Mouse (Mus musculus): ENCODE data around the gene Efl1.
A peak's percentile ranks its signal among the peaks of the same experiment; 100 is the strongest.

Efl1 gene

DNA sequence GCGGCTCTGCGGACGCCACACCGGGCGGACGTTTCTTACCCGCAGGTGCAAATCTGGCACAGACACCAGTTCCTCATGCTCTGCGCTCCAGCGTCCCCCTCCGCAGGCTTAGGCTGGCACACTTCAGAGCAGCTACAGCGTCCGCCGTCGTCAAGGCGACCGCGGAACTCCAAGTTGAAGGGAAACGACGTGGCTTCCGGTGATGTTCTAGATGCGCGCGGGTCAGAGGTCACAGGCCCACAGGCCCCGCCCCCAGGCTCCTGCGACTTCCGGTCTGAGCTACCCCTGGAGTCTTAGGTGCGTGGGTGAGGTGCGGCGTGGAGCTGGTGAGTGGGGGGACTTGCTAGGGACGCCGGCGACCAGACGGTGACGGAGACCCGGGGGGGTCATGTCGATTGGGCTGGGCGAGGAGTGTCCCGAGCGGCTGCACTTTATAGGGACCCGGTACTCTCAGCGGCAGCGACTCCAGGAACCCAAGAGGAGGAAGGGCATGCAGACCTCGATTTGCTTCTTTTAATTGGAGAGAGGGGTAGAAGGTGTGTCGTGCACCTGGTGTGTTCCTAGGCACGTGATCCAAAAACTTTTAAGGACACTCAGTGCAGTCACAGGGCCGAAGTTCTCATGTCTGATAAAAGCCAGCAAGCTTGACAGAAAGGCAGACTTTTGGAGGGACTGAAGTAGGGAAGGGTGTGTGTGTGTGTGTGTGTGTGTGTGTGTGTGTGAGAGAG lies at the start of gene Efl1, which contains the start of gene Saxo2:
Gene Efl1, plus strand, starts transcription at position 262 of the 728 bp plus-strand sequence.
Gene Saxo2, minus strand, starts transcription at position 176 of the 728 bp plus-strand sequence.
- peak; percentile 73 for DNase-seq (ENCODE audit: low read depth)

DNA sequence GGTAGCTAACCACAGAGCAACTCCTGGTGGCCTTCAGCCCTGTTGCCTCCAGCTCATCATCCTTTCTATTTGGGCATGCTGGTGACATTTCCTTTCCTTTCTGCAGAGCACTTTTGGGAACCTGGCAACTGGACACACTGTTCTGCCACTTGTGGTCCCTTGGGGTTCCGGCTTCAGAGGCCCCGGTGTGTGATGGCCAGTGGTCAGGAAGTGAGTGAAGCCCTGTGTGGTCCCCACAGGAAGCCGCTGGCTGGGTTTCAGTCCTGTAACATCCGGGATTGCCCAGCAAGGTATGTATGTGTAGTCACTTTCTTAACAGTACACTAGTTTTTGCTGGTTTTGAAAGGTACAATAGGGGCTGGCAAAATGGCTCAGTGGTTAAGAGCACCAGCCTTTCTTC lies 46.4 kb upstream of the Efl1 start:
- DNase-seq (ENCODE audit: low read depth): no peak

DNA sequence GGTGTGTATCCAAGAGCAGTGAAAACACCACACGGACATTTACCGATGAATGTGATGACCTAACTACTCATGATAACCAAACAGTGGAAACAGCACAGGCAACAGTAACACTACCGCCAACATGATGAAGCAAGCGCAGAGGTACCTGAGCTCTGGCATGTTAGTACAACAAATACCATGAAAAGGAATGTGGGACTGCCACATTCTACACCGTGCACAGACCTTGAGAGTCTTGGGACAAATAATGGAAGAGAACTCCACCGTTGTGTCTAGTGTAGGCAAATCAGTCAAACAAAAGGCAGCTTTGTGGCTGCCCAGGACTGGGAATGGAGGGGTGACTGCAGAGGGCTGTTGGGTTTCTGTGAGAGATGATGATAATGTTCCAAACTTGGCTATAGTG lies 43.0 kb upstream of the Efl1 start:
- no peak for DNase-seq (ENCODE audit: low read depth)

DNA sequence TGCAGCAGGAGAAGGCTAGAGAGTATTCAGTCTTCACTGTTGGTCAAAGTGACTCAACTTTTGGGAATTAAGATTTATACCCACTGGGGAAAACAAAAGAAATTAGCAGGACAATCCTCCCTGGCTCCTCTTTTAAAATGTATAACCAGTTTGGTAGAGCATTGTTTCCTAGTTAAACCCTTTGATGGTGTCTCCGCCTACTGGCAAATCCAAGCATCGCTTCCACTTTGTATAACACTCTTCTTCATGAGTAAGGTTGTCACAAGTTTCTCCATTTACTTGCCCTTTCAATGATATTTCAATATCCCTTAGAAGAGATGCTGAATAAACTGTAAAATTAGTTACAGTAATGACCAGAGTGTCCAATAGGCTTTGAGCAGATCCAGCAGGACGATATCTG lies 38.8 kb upstream of the Efl1 start:
- DNase-seq (ENCODE audit: low read depth): no peak

DNA sequence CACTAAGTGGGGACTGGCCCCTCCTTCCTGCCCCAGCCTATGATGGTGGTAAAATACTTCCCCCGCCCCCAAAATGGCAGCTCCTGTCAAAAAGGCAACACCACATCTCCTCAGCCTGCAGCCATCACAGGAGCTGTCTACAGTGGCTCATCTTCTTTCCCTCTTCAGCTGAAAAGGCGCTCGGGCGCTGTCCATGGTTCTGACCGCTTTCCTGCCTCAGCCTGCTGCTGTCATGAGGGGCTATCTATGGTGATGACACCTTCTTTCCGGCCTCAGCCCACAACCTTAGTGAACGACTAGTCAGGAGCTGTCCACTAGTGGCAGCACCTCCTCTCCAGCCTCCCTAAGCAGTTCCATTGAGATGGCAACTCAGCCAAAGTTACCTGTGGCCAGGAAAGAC lies 23.1 kb upstream of the Efl1 start:
- DNase-seq (ENCODE audit: low read depth): no peak

DNA sequence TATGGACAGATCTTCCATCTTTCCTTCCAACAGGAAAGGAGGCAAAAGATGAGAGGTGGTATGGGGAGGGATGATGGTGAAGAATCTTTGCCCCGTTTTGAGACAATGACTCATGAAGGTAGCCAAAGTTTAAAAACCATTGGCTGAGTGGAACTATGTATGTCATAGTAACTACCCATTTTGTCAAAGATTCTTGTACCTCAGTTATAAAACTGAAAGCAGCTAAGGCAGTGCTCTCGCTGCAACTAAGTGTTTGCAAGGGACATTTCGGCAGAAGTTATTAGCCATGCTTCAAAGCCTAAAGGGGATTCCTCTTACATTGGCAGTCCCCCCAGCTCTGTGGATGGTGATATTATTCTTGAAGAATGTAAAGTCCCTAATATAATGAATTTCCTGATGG lies 1.2 kb upstream of the Efl1 start:
- DNase-seq (ENCODE audit: low read depth): no peak

DNA sequence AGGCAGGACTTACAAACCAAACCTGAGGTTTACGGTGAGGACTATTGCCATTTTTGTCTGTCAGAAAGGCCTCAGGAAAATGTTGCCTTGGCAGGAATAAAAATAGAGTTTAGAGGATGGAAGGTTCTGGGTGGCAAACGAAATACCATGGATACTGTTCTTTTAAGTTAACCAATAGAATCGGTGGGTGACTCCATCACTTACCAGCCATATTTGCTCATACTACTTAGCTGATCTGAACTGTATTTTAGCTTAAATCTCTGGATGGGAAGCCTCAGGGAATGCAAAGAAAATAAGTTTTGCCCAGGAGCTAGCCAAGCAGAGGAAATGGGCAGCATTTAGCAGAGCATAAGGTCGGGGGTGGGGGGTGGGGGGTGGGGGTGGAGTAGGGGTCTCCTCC lies 505 bp upstream of the Efl1 start:
- no peak for DNase-seq (ENCODE audit: low read depth)

DNA sequence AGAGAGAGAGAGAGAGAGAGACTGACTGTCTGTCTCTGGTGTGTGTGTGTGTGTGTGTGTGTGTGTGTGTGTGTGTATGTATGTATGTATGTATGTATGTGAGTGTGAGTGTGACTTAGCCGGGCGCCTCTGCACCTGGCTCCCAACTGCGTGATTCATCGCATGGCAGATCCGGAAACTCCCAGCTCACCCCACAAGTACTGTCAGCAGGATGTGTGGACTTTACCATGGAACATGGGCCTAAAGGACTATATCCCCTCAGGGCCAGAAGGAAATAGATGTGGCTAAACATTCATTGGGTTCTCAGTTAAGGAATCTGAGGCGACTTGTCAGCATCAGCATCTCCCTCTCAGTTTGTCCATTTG lies 649 bp downstream of the Efl1 start:
- DNase-seq (ENCODE audit: low read depth): no peak

DNA sequence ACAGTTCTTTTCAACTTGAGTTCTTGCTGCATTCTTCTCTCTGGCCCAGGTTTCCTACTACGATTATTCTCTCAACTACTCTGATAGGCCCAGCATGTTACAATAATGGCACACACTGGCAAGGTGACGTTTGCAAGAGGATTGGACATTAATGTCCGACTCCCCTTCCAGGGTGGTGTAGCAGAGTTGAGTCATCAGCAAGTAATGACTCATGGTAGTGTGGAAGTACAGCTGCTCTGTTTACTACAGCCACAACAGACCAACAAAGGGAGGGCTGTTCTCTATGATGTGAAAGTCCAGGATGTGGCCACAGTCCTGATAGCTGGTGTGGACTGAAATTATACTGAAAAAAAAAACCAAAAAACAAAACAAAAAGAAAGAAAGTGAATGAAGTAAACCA lies 16.2 kb downstream of the Efl1 start:
- peak; percentile 76 for DNase-seq (ENCODE audit: low read depth)

DNA sequence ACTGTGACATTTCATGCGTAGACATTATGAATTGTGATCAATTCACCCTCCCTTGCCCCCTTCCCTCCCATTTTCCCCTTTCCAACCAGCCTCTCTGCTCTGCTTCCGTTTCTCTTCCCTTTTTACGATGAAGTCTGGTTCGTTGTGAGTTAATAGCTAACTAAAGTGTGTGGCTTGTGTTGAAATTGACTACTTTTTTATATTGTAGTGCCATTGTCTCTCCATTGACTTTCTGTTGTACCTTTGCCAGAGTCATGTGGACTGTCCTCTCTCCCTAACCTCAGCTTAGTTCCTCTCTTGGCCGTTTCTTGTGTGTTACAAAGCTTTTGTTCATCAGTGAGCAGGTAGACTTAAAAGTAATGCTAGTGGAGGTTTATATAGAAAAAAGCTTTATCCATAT lies 27.6 kb downstream of the Efl1 start:
- no peak for DNase-seq (ENCODE audit: low read depth)

DNA sequence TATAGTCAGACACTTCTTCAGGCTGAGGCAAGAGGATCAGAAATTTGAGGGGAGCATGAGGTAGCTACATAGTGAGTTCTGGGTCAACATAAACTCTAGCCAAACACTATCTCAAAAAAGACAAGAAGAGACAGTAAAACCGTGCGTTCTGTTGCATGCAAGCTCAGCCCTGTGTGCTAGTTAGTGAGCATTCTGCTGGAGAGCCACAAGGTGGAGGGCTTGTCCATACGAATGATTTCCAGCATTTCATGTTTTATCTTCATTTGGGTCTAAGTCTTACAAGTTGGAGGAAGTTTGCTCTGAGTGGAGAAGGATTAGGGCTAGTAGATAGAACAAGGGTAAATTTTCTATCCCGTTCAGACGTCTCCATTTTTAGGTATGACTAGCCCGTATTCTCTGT lies 28.4 kb downstream of the Efl1 start:
- no peak for DNase-seq (ENCODE audit: low read depth)

DNA sequence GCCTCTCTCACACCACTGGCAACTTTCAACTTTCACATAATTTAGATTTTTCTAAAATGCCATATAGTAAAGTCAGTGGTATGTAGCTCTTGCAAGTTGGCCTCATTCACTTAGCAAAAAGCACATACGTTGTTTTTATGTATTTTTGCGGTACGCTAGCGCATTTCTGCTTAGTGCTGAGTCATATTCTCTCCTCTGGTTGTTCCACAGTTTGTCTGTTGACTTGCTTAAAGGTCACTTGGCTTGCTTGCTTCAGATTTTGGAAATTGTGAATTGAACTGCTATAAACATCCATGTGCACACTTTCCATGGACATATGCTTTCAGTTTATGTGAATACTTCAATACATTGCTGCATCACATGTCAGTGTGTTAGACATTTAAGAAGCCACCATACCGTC lies 31.5 kb downstream of the Efl1 start:
- no peak for DNase-seq (ENCODE audit: low read depth)

DNA sequence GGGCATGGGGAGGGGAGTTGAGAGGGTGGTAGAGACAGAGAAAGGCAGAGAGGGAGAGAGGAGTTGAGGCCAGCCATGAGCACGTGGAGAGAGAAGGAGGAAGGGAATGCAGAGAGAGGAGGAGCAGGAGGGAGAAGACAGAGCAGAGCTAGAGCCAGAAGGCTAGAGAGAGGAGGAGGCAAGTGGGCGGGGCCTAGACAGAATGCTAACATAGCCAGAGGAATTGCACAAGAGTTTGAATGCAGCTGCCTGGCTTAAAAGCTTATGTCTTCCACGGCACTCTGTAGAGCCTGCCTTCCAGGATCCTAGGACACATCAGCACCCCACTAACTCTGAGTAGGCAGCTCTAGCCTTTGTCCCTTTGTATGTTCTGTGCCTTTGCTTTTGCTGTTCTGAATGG lies 40.3 kb downstream of the Efl1 start:
- DNase-seq (ENCODE audit: low read depth): peak; percentile 42

DNA sequence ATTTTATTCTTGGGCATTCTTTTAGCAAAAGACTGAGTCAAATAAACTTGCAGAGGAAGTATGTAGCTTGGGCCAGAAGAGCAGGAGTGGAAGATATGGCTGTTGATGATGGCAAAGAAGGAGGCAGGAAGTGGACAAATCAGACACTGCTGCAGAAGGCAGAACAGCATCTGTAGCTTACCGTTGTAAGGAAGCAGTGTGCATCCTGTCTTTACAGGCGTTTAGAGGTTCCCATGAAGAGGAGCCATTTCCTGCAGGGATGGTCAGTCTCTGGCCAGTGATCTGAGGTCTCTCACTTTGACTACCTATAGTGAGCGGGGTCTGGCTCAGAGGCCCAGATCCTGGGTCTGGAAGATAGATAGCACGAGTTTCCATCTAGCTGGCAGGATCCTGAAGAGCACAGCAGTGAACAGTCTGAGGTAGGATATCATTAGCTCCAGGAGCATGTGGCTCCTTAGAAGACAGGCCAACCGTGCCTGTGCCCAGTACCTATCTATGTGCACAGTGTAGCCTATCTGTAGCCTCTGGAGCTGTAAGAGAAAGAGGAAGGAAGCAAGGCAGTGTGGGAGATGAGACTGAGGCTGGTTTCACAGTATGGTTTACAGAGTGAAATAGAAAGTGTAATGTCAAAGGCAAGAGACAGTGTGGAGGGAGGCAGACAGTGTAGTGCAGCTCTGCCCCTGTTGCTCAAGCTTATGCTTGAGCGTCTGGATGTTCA lies 42.8 kb downstream of the Efl1 start:
- no peak for DNase-seq (ENCODE audit: low read depth)

DNA sequence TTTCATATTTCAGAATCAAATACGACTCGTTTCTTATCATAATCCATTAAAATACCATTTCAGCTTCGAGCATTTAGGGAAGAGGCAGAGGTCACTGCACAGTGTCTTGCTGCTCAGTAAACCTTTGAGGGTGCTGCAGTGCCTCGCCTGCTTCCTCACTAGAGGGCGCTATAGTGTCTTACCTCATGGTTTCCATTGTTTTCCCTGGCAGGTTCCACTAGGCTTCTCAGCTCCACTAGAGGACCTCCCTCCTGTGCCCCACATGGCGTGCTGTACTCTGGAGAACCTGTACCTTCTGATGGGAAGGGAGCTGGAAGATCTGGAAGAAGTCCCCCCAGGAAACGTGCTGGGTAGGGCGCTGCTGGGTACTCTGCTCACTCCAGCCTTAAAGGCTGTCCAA lies 49.3 kb downstream of the Efl1 start:
- no peak for DNase-seq (ENCODE audit: low read depth)

DNA sequence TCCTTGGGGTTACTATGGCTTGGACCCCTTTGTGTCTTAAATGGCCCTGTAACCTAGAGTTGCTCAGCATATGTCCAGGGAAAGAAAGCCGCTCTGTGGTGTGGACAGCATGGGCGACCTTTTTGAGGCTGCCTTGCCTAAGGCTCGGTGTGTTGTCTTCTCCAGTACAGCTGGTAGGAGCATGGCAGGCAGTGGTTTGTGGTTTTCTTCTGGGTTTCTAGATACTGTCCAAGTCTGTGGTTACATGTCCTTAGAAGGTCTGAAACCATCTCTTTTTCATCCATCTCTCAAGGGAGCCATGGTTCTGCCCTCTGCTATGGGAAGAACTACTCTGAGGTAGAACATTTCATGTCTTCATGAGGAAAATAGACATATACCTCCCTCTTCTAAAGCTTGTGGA lies 50.6 kb downstream of the Efl1 start:
- DNase-seq (ENCODE audit: low read depth): no peak

DNA sequence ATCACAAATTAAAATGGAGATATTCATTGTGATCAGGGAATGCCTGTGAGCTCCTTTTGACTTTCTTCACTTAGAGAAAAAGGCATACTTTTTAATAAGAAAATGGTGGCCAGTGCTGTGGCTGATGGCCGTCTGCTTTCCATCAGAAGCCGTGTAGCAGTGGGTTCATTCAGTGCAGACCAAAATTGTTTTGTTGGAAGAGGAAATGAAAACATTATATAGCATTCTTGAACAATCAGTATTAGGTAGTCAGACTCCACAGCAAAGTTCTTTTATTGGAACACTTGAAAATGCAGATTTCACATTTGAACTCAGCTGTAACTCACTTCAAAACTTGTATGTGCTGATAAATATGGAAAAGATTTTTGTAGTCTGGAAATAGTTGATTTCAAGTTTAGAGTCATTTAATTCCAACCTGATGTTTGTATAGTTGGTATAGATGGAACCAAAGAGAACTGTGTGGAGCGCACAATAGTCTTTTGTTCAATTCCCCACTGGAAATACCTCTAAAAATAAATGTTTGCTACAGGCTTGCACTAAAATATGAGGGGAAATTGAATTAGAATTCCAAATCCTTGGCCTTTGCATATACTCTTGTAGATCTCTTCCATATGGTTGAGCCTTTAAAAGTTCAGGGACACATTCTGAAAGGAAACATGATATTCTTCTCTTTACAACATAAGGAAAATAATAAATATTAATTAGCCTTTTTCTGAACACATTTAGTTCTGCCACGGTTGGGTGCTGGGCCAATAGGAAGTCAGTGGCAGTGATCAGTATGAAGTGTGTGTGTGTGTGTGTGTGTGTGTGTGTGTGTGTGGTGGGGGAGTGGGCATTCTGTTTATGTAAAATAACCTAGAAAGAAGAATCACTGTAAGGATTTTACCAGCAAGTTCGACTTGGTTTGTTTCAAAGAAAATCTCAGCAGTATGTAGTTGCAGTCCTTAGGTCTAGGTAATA lies 54.2 kb downstream of the Efl1 start:
- DNase-seq (ENCODE audit: low read depth): no peak

DNA sequence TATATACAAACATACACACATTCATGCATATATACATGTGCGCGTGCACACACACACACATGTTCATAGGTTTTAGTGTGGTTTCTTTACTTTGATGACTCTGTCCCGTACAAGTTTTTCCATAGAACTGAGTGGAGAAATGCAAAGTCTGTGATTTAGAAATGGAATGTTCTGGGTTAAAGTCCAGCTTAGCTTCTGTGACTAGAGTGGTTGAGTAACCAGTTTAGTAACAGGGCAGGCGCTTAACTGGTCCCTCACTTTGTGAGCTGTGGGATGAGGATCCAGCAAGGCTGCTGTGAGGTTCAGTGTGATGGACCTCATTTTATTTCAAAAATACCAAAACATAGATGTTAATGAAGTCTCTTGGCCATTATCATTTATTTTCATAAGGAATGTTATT lies 60.8 kb downstream of the Efl1 start:
- no peak for DNase-seq (ENCODE audit: low read depth)

DNA sequence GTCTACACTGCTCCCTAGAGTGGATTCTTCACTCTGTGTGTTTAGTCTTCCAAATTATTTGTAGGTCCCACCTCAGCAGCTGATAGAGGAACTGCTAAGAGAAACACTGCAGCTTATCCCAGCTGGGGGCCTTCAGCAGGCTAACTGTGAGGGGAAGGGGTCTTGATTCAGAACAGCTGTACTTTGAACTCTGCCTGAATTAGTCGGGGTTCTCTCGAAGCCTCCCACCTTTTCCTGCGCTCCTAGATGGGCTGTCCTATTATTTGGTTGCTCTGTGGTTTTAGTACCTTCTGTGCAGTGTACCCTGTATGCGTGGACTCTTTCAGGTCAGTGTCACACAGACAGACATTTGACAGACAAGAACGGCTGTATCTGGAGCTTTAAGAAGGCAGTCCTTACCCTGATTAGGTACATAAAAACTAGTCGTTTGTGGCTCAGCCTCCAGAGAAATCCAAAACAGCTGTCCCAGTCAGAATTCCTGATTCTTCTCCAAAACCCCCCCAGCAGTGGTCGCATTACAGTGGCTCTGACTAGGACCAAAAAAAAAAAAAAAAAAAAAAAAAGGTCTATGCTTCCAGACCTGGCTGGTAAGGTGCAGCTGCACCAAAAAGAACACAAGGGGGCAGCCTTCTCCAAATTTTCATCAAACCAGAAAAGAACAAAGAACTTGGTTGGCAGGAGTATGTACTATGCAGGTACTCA lies 66.9 kb downstream of the Efl1 start:
- no peak for DNase-seq (ENCODE audit: low read depth)

DNA sequence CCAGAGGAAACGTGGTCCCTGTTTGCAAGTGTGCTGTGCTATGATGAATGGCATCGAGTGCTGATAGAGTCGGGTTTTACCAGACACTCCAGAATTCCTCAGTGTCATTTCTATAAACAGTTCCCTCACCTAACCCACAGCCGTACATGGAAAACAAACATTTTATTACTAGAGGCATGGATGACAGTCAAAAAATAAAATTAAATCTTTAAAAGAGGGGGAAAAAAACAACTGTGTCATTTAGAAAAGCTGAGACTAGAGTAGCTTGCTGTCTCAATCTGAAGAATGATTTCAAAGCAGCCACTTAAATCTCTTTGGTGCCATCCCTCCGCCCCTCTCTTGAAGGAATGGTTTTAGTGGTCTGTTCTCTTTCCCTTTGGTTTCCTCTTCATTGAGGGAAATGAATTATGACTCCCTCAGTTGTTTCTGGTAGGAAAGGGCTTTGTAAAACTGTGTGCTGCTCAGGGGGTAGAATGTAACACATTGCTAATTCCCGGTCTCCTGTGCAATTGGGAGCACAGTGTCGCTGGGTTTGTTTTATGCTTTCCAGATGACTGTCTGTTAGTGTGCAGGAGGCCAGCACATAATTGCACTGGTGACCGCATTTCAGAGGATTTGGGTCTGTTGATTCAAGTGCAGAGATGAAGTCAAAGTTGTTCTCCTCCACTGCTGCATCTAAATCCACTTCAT lies 67.6 kb downstream of the Efl1 start:
- no peak for DNase-seq (ENCODE audit: low read depth)

DNA sequence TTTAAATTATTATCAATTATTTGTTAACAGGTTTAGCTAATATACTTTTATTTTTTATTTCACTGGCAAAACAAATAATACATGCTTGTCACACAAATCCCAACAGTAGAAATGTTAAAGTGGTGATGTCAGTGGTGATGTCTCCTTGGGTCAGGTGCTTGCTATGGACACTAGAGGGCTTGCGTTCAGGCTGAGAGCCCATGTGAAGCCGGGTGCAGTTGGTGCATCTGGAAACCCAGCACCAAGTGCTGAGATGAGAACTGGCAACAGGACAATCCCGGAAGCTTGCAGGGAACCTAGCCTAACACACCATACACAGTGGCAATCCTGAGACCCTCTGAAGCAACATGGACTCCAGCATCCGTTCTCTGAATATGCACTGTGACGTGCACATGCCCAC lies 70.9 kb downstream of the Efl1 start:
- DNase-seq (ENCODE audit: low read depth): no peak

DNA sequence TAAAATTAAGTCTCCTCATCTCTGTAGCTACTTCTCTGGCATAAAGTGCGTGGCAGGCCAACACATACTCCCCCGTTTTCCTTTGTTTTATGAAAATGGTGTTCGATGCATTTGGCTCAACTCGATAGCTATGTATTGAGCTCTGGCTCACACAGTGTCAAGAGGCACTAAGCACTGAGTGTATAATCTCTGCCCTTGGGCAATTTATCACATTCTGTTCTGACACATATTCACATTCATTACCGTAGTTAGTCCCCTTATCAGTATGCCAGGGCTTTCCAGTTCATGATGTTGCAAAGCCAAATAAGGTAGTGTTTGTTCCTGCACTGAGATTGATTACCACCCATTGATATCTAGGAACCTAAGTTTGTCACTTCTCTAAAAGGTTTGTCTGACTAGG lies 71.3 kb downstream of the Efl1 start:
- no peak for DNase-seq (ENCODE audit: low read depth)
